Mouse (Mus musculus) urinary bladder, adult 18-20 months (tissue): ENCODE measurements at regions not wholly inside any gene's neighbourhood (a gene's known extent, or its start where the extent isn't known, plus 50 kb on each side); places are given as distances from the start of the nearest gene placed in this dataset.

Experiments used
- DNase-seq, 2 experiments: peaks; one replicate each; pipeline ENCODE4 v3.0.0; 2022; ENCODE audit warnings: low spot score in 2 of 2, mixed read lengths in 2 of 2

DNA sequence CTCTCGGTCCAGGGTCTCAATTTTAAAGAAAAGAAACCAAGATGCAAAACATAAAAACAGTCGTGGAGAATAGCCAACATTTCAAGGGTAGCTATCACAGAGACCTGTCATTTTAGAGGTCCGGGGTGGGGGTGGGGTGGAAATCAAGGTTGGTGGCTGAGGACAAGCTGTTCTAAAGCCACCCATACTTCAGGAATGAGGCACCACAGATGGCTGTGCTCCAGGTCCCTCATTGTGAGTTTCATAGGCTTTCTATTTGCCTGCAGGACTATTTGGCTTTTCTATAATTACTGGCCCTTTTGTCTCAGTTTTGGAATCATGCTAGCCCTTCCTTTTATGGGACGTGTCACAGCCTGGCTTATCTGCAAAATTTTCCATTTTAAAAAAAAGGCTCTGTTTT lies 55.4 kb upstream of the L3mbtl4 start:
- DNase-seq: no peak

DNA sequence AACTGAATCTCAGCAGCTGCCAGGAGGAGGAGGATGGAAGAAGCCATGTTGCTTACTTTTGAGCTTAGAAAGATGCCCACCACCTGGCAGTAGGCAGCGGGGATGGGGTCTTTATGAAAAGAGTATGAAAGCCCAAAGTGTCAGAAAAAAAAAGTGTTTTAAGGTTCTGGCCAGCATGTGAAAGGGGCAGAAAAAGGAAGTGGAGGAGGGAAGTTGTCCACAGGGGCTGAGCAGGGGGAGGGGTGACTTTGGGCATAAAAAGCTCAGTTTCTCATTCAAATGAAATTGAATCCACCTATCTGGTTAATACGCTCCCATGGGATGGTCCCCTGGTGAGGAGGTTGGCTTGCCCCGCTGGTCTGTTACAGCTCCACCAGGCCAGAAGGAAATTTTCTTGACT lies 50.4 kb upstream of the L3mbtl4 start:
- DNase-seq: no peak
